Mouse (Mus musculus) heart, embryonic 13.5 days (tissue): ENCODE measurements around the gene Spns3. TPM values are rescaled to one million over a fixed set of nuclear protein-coding genes. Genes with fewer than 3 reads are reported as not detected.

ENCODE experiments used
- ATAC-seq: fragments of 200-750 bp; cut with Nextera tagmentation; 2 replicates; pipeline ENCODE4 v1.8.0; 2017; ENCODE audit warnings: moderate TSS enrichment; ENCODE audit not compliant: insufficient number of reproducible peaks, low FRiP score, low TSS enrichment; ENCODE audit errors: extremely low read depth
- H3K27ac ChIP-seq: fragments of 300-500 bp; sonication (generic); replicated peaks from 2 replicates; pipeline ENCODE4 v1.5.1; 2015; ENCODE audit warnings: moderate library complexity, mild to moderate bottlenecking, inconsistent platforms
- H3K27me3 ChIP-seq: fragments of 300-500 bp; sonication (generic); replicated peaks from 2 replicates; pipeline ENCODE4 v1.6.1; 2015; ENCODE audit warnings: mild to moderate bottlenecking, inconsistent platforms
- H3K36me3 ChIP-seq: fragments of 300-500 bp; sonication (generic); 2 replicates; pipeline ENCODE4 v1.6.1; 2015; ENCODE audit warnings: mild to moderate bottlenecking, inconsistent platforms
- H3K4me1 ChIP-seq: fragments of 300-500 bp; sonication (generic); 2 replicates; pipeline ENCODE4 v1.6.1; 2015; ENCODE audit warnings: inconsistent platforms
- H3K4me2 ChIP-seq: fragments of 300-500 bp; sonication (generic); 2 replicates; pipeline ENCODE4 v1.6.1; 2015; ENCODE audit warnings: inconsistent platforms, mild to moderate bottlenecking, moderate library complexity
- H3K4me3 ChIP-seq: fragments of 300-500 bp; sonication (generic); 2 replicates; pipeline ENCODE4 v1.5.1; 2015; ENCODE audit warnings: moderate library complexity, mild to moderate bottlenecking, inconsistent platforms
- H3K9ac ChIP-seq: fragments of 300-500 bp; sonication (generic); 2 replicates; pipeline ENCODE4 v1.6.1; 2015; ENCODE audit warnings: inconsistent platforms, mild to moderate bottlenecking, moderate library complexity
- H3K9me3 ChIP-seq: fragments of 300-500 bp; sonication (generic); 2 replicates; pipeline ENCODE4 v1.6.1; 2016; ENCODE audit warnings: inconsistent platforms
- WGBS: fragments of 180-500 bp; shearing (Covaris S2); methylation state at CpG from one replicate; pipeline ENCODE4 v1.1.7; 2015; ENCODE audit warnings: mixed read lengths; 5-methylcytosine and 5-hydroxymethylcytosine counted together
- polyA plus RNA-seq: library from polyadenylated mRNA; unstranded; fragments of >200 nt; fragmentation: Nextera tagmentation; extraction: Ambion mirVana; gene quantifications from 2 replicates; pipeline ENCODE4 v1.2.1, GENCODE M21; 2015

The Spns3 gene
- polyA plus RNA-seq, 1 experiment from 2014 or later, result 0.13 TPM

- peaks cover 15% of the 10 kb centered on the region for H3K27me3 ChIP-seq
- no peaks in the 10 kb centered on the region for H3K36me3 ChIP-seq
- H3K4me3 ChIP-seq, result peak overlapping the region; percentile 52
- H3K4me1 ChIP-seq, result peaks cover 8% of the 10 kb centered on the region
- H3K9me3 ChIP-seq, result no peaks in the 10 kb centered on the region
- H3K27ac ChIP-seq, result no peak overlapping the region
- WGBS, result 24% methylated on average over 7 of the region's 7 CpGs
- H3K4me2 ChIP-seq, result peak overlapping the region; percentile 85
- peak overlapping the region; percentile 71 for H3K9ac ChIP-seq
- ATAC-seq, result no peak
Measured at GRCm38 (mm10) chr11:72576111-72576465, 25.8 kb upstream of the Spns3 start.

GRCm38 (mm10) chr11:72573819-72574218, 23.5 kb upstream of the Spns3 start:
- Histone ChIP-seq H3K9ac (no peak overlapping the region), H3K36me3 (no peaks in the 10 kb centered on the region), H3K4me1 (peaks cover 8% of the 10 kb centered on the region), H3K4me3 (no peak overlapping the region), H3K4me2 (no peak overlapping the region), H3K9me3 (no peaks in the 10 kb centered on the region), H3K27me3 (peaks cover 18% of the 10 kb centered on the region), H3K27ac (no peak overlapping the region)
- no peak for ATAC-seq
- WGBS, result 86% methylated on average over 1 of the region's 1 CpGs

- Histone ChIP-seq H3K9me3 (no peaks in the 10 kb centered on the region), H3K4me2 (peak overlapping the region; percentile 61), H3K27ac (no peak overlapping the region), H3K27me3 (peaks cover 13% of the 10 kb centered on the region; the same call in 1 of the 2 replicates), H3K36me3 (no peaks in the 10 kb centered on the region), H3K9ac (peak overlapping the region; percentile 69; the same call in 1 of the 2 replicates), H3K4me1 (no peaks in the 10 kb centered on the region; the same call in 1 of the 2 replicates), H3K4me3 (peak overlapping the region; percentile 19; the same call in 1 of the 2 replicates)
- ATAC-seq, result no peak
- 5% methylated on average over 18 of the region's 18 CpGs for WGBS
Measured at GRCm38 (mm10) chr11:72570319-72570979, 20.1 kb upstream of the Spns3 start.

- peaks cover 13% of the 10 kb centered on the region; the same call in 1 of the 2 replicates for H3K27me3 ChIP-seq
- no peaks in the 10 kb centered on the region for H3K9me3 ChIP-seq
- no peaks in the 10 kb centered on the region; the same call in 1 of the 2 replicates for H3K4me1 ChIP-seq
- no peak overlapping the region for H3K9ac ChIP-seq
- no peak for ATAC-seq
- H3K4me2 ChIP-seq, result no peak overlapping the region
- H3K36me3 ChIP-seq, result no peaks in the 10 kb centered on the region
- 73% methylated on average over 11 of the region's 11 CpGs for WGBS
- H3K27ac ChIP-seq, result no peak overlapping the region
- no peak overlapping the region for H3K4me3 ChIP-seq
Measured at GRCm38 (mm10) chr11:72569671-72570318, 19.5 kb upstream of the Spns3 start.

DNA sequence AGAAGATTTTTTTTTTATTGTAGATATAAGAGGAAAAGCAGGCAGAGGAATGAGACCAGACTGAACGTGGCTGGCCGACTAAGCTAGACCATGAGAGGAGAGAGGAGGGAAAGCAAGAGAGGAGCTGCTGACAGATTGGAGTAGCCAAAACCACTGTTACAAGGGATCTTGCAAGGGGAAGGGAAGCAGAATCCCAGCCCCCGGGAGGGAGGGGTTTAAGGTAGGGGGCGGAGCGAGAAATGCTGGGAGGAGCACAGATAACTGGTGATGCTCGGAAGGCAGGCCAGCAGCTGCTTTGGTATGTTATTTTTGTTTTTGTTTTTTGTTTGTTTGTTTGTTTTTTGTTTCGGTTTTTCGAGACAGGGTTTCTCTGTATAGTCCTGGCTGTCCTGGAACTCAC, 18.7 kb upstream of the Spns3 start:
- H3K9me3 ChIP-seq, result no peaks in the 10 kb centered on the region
- peaks cover 13% of the 10 kb centered on the region; the same call in 1 of the 2 replicates for H3K27me3 ChIP-seq
- H3K27ac ChIP-seq, result no peak overlapping the region
- no peaks in the 10 kb centered on the region for H3K36me3 ChIP-seq
- H3K9ac ChIP-seq, result no peak overlapping the region
- no peak overlapping the region for H3K4me2 ChIP-seq
- ATAC-seq, result no peak
- H3K4me3 ChIP-seq, result no peak overlapping the region
- 32% methylated on average over 8 of the region's 8 CpGs for WGBS
- H3K4me1 ChIP-seq, result no peaks in the 10 kb centered on the region; the same call in 1 of the 2 replicates

DNA sequence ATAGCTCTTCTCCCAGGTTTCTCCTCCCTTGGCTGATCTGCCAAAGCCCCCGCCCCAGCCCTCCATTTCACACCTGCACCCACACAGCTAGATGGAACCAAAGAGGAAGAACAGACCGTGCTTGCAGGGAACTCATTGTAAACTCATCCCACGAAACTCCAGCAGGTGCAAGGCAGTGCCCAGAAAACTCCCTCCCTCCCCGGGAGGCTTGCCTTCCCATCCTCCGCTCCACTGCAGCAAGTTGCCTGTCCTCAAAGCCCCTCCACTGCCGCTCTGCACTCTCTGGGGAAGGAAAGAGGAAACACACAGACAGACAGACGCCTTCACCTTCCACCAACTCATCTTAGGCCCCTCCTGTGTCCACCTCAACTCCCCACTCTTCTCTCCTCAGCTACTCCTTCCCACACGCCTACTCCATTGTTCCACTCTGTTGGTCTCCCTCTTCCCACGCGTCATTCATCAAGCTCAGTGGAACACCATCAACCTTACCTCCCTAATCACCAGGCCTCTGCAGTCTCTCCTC, 16.6 kb upstream of the Spns3 start:
- no peak overlapping the region for H3K9ac ChIP-seq
- no peak overlapping the region for H3K4me2 ChIP-seq
- no peak overlapping the region for H3K27ac ChIP-seq
- peaks cover 13% of the 10 kb centered on the region; the same call in 1 of the 2 replicates for H3K27me3 ChIP-seq
- no peaks in the 10 kb centered on the region for H3K9me3 ChIP-seq
- ATAC-seq, result no peak
- no peaks in the 10 kb centered on the region; the same call in 1 of the 2 replicates for H3K4me1 ChIP-seq
- WGBS, result 47% methylated on average over 8 of the region's 10 CpGs
- H3K36me3 ChIP-seq, result no peaks in the 10 kb centered on the region
- no peak overlapping the region for H3K4me3 ChIP-seq

- WGBS, result 66% methylated on average over 7 of the region's 7 CpGs
- H3K9ac ChIP-seq, result no peak overlapping the region
Measured at GRCm38 (mm10) chr11:72566304-72566703, 16.0 kb upstream of the Spns3 start.

DNA sequence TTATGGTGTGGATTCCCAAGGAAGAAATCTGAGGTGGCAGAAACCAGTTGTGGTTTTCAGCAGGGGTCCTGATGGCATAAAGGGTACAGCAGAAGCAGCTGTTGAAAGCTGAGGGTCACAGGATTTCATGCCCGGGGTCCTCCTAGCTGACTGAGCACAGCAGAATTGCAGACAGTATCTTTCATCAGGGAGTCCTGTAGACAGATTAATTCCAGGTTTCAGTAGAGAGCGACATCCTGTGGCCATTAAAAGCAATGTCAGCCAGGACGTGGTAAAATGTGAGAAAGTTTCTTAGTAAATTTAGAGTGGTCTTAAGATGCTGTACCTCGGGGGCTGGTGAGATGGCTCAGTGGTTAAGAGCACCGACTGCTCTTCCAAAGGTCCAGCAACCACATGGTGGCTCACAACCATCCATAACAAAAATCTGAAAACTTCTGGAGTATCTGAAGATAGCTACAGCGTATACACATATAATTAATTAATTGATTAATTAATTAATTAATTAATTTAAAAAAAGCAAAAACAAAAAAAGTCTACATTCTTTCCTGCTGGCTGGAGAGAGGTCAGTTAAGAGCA, 14.0 kb upstream of the Spns3 start:
- Histone ChIP-seq H3K9me3 (no peaks in the 10 kb centered on the region), H3K4me3 (no peak overlapping the region), H3K4me2 (no peak overlapping the region), H3K4me1 (no peaks in the 10 kb centered on the region), H3K27me3 (0 out of 2 replicates have a peak, but pooled peaks cover 3% of the 10 kb centered on the region), H3K36me3 (no peaks in the 10 kb centered on the region), H3K9ac (0 out of 2 replicates have a peak overlapping the region, but pooled peaks have one; percentile 24), H3K27ac (no peak overlapping the region)
- WGBS, result 23% methylated on average over 6 of the region's 6 CpGs
- no peak for ATAC-seq

More at GRCm38 (mm10) chr11:72566304-72566703, 16.0 kb upstream of the Spns3 start:
- Histone ChIP-seq H3K27ac (no peak overlapping the region), H3K4me2 (no peak overlapping the region), H3K9me3 (no peaks in the 10 kb centered on the region), H3K4me1 (no peaks in the 10 kb centered on the region; the same call in 1 of the 2 replicates), H3K36me3 (no peaks in the 10 kb centered on the region), H3K27me3 (peaks cover 8% of the 10 kb centered on the region; the same call in 1 of the 2 replicates), H3K4me3 (no peak overlapping the region)
- no peak for ATAC-seq

GRCm38 (mm10) chr11:72560661-72561060, 10.4 kb upstream of the Spns3 start:
- Histone ChIP-seq H3K27ac (no peak overlapping the region), H3K4me3 (no peak overlapping the region), H3K27me3 (no peaks in the 10 kb centered on the region), H3K4me2 (no peak overlapping the region), H3K36me3 (no peaks in the 10 kb centered on the region), H3K4me1 (no peaks in the 10 kb centered on the region), H3K9ac (no peak overlapping the region), H3K9me3 (no peaks in the 10 kb centered on the region)
- no peak for ATAC-seq
- WGBS, result 62% methylated on average over 3 of the region's 3 CpGs

GRCm38 (mm10) chr11:72558155-72558554, 7.8 kb upstream of the Spns3 start:
- WGBS, result 59% methylated on average over 5 of the region's 5 CpGs
- ATAC-seq, result no peak
- Histone ChIP-seq H3K4me3 (no peak overlapping the region), H3K27me3 (no peaks in the 10 kb centered on the region), H3K36me3 (no peaks in the 10 kb centered on the region), H3K27ac (no peak overlapping the region), H3K9me3 (no peaks in the 10 kb centered on the region), H3K9ac (no peak overlapping the region), H3K4me1 (no peaks in the 10 kb centered on the region), H3K4me2 (no peak overlapping the region)

- H3K27ac ChIP-seq, result no peak overlapping the region
- no peak overlapping the region for H3K4me2 ChIP-seq
- H3K4me3 ChIP-seq, result no peak overlapping the region
- H3K4me1 ChIP-seq, result no peaks in the 10 kb centered on the region
- WGBS, result 55% methylated on average over 2 of the region's 2 CpGs
- no peak for ATAC-seq
- H3K27me3 ChIP-seq, result no peaks in the 10 kb centered on the region
- H3K9ac ChIP-seq, result no peak overlapping the region
- no peaks in the 10 kb centered on the region for H3K9me3 ChIP-seq
- no peaks in the 10 kb centered on the region for H3K36me3 ChIP-seq
Measured at GRCm38 (mm10) chr11:72556953-72557352, 6.6 kb upstream of the Spns3 start.
